Mouse (Mus musculus): ENCODE measurements around the gene Angptl8.

Gene Angptl8

DNA sequence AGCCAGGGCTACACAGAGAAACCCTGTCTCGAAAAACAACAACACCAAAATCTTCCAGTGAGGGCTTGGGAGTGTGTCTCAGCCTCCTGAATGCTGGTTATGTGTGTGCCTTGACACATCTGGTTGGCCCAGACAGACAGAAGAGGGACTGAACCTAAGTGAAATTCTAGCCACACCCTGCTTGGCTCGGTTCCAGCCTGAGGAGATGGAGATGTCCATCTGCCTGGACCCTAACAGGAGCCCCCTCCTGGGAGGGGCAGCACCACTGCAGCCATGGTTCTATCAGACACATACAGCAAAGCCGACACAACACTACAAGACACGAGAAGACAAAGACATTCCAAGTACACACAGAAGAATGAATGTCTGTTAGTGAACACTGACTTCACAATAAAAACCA, 17.2 kb upstream of the Angptl8 start:
- no peak for DNase-seq

DNA sequence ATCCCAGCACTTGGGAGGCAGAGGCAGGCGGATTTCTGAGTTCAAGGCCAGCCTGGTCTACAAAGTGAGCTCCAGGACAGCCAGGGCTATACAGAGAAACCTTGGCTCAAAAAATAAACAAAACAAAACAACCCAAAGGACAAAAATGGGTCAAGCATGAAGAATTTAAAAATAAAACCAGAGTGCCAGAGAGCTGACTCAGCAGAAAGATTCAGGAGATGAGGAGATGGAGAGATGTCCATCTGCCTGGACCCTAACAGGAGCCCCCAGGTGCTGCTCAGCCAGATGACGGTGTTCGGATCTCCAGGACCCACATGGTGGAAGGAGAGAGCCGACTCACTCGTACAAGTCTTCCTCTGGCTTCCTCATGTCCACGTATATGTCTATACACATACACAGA, 16.7 kb upstream of the Angptl8 start:
- no peak for DNase-seq

DNA sequence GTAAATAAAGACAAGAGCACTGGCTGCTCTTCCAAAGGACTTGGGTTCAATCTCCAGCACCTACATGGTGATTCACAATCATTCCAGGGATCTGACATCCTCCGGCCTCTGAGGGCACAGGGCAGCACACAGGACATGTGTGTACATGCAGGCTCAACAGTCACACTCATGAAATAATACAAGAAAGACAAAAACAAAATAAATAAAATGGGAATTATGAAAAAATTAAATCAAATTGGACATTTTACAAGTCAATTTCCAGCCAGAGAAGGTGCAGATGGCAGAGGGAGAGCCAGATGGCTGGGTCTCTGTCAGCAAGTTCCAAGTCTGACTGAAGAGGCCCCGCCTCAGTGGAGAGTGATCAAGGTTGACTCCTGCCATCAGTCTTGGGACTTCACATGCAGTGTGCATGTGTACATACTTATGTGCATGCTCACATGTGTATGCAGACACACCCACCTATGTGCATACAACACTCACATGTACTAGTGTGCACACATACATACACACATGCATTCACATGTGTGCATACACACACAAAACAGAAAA, 16.1 kb upstream of the Angptl8 start:
- DNase-seq = no peak

DNA sequence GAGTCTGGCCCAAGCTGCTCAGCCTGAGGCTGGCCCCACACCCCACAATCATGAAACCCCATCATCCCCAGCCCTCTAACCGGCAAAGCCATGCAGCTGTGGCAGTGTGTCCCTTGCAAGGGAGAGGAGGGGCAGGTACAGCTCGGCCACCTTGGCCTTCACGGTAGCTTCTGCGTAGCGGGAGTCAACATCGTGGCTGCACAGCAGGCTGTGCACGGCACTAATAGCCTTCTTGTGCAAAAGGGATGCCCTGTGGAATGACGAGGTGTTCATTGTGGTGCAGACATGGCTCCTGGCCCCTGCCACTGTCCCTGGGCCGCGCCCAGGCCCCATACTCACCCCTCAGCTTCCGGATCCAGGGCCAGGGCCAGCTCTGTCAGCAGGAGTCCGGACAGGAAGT, 15.1 kb upstream of the Angptl8 start:
- no peak for DNase-seq

DNA sequence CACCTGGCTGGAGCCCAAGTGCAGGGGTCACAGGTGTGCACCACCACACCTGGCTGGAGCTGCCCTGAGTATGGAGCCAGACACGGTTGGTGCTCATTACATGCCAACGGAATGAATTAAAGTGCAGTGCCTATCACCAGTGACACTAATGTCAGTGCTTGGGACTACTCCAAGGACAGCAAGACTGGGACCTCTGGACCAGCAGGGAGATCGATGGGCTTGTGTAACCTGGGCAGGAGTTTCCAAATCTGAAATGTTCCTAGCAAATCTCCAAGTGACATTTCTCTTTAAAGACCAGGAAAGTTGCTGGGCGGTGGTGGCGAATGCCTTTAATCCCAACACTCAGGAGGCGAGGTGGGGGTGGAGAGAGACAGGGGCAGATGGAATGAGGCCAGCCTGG, 12.6 kb upstream of the Angptl8 start:
- no peak for DNase-seq

DNA sequence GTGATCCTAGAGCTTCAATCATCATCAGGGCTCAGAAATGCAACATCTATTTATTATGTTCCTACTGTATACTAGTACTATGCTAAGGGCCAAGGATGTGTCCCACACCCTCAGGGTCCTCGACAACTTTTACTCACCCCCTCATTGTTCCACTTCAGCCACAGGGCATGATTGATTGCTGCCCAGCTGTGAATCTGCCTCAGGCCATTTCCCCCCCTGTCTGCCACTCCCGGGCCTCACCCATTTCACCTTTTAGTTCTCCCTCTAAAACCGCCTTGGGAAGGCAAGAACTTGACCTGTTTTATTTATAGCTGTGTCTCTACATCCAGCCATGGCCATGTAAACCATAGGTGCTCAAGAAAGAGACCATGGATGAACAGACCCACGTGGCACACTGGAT, 11.4 kb upstream of the Angptl8 start:
- no peak for DNase-seq

DNA sequence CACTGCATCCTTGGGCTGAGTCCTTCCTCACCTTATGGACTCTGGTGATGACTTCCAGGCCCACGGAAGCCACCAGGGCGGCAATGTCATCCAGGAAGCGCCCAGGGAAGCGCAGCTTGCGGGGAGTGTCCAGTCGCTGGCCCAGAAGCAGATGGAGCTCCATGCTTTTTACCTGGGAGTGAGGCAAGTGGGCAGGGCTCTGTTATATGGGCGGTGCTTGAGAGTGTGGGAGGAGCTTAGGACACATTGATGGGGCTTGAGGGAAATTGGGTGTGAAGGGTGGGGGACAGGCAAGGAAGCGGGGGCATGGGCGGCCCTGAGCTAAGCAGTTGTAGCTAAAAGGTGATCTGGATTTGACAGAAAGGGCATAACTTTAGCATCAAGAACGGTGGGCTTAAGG, 10.9 kb upstream of the Angptl8 start:
- DNase-seq = no peak

DNA sequence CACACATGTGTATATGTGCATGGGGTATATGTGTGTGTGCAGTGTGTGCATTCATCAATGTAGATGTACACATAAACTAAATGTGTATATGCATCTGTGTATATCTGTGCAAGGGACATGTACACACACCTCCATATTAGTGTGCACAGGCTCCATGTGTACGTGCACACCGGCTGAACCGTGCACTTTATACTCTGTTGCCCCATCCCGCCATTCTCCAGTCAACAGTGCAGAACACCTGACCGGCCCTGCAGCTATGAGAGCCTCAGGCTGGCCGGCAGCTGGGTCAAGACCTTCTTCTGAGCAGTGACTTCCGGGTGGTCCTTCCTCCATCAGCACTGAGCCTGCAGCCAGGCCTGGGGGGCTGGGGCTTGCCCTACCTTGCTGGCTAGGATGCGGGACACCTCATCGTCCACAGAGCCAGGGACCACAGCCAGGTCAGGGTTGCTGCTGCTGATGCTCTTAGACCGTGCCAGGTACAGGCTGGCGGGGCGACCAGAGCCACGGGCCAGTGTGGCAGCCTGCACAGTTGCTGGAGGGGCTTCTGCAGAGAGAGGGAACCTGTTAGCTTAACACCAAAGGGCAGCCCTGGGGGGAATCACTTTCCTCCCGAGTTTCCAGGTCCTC, 5.4 kb upstream of the Angptl8 start:
- no peak for DNase-seq

DNA sequence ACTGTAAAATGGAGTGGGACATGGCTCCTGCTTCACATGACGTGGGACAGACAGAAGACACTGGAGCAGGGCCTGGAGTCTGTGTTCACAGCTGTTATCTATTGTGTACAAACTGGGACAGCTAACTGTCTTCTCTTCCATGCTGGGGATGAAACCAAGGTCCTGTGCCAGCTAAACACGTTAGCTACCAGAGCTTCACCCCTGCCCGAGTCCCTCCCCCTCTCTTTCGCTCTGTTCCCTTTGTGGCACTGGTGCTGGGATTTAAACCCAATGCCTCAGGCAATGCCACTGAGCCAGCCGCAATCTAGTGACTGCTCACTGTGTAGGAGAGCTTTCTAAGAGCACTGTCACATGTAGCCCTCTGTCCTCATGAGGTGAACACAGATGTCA, 4.9 kb upstream of the Angptl8 start:
- no peak for DNase-seq

DNA sequence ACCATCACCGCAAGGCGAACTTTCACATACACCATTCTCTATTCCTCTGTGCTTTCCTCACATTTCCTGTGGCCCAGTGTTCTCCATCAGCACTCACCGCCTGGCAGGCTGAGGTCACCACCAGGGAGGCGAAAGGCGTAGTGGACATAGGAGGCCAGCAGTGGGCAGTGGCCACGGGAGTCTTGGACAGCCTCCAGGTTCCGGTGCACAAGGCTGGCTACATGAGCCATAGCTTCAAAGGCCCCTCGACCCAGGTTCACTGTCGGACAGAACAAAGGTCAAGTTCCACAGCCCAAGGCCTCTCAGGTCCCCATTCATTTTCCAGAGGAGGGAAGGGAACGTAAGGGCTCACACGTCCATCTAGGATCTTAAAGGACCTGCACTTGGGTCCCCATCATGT, 4.4 kb upstream of the Angptl8 start:
- DNase-seq = no peak

DNA sequence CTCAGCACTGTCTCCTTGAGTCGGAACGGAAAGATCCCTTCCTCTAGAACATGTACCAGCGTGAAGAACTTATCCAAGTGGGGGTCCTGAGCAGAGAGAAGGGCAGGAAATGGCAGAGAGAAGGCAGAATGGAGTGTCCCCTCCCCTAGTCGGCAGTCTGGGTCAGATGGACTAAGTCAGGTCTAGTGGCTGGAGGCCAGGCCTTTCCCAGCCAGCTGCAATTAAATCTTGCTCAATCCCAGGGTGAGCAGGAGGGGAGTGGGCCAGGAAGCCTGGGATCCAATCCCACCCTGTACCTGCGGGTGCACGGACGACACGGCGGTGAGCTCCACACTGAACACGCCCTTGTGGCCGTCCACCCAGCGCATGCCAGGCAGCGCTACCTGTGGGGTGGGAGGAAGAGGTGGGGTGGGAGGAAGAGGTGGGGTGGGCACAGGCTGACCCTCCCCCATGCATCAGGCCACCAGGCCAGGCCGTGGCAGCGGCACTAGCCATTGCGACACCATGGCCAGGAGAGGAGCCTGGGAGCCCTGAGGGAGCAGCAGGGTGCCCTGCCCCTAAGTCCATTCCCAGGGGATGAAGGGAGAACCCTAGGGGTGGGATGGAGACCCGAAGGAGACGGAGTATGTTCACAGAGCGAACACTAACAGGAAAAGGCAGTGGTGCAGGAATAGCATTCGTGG, 3.6 kb upstream of the Angptl8 start:
- DNase-seq = no peak

DNA sequence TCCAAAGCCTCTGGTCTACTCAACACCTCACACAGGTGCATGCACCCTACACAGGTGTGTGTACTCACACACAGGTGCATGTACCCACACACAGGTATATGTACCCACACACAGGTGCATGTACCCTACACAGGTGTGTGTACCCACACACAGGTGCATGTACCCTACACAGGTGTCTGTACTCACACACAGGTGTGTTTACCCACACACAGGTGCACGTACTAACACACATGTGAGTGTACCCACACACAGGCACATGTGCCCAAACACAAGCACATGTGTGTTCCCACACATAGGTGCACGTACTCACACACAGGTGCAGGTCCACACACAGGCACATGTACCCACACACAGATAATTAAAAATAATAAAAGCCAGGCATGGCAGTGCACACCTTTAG, 2.4 kb downstream of the Angptl8 start:
- DNase-seq = no peak

DNA sequence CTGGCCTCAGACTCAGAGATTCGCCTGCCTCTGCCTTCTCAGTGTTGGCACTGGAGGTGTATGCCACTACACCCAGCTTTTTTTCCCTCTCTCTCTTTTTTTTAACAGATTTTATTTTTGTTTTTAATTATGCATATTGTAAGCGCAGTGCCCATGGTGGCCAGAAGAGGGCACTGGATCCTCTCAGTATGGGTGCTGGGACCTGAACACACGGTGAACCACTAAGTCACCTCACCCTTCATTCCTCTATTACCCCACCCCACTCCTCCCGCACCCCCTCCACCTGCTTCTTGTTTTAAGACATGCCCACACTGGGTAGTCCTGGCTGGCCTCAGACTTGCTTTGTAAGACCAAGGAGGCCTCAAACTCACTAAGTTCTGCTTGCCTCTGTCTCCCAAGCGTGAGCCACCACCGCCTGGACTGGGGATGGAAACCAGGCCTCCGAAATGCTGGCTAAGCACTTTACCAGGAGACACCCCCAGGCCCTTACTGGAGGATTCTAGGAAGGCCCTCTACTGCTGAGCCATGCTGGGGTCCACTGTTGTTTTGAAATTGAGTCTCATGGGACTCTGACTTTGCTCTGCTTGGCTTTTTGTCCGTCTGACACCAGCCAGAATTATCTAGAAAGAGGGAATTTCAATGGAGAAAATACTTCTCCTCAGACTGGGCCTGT, 4.9 kb downstream of the Angptl8 start:
- DNase-seq = peak in 1 of 2 experiments; percentile 43

DNA sequence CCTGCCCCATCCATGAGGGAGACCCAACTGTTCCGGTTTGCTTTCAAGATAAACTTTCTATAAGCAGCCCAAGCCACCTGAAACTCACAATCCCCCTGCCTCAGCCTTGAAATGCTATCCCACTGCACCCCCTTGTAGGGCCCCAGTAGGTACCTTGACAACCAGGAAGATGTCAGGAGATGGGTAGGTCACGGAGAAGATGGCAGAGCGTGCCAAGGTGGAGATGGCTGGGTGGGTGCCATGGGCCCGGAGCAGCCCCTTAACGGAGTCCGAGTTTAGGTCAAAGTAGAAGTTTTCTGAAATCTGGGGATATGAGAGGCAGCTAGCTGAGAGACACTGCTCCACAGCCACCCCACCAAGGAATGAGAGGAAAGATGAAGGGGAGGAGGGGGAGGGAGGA, 6.0 kb downstream of the Angptl8 start:
- no peak for DNase-seq

DNA sequence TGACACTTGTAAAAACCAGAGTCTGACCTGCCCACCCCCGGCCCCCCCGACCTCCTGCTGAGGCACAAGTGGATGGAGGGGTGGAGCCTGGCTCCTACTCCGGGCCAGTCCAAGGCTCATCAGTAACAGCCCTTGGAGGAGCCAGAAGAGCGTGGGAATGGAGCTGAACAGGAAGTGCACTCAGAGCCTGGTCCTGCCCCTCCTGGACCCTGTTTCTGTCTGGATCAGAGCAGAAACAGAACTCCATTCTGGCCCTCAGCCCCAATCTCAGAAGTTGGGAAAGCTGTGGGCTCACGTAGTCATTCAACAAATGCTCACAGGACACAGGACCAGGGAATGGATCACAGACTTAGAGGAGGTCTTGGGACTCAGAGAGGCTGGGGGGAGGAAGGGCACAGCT, 7.1 kb downstream of the Angptl8 start:
- no peak for DNase-seq

DNA sequence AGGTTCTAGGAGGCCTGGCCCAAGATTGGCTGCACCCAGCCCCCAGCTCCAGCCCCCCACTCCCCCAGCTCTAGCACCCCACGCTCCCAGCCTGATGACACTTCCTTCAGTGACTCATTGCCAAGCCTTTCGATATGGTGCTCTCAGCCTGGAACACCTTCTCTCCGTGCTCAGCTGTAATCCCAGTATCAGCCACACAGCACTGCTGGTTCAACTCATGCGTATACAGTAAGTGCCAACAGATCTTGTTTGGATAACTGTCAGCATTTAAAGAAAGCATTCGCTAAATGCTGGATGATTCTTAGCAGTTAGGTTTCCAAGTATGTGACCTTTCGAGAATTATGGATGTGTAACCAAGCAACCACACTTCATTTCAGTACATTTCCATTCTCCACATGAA, 7.8 kb downstream of the Angptl8 start:
- DNase-seq = no peak

DNA sequence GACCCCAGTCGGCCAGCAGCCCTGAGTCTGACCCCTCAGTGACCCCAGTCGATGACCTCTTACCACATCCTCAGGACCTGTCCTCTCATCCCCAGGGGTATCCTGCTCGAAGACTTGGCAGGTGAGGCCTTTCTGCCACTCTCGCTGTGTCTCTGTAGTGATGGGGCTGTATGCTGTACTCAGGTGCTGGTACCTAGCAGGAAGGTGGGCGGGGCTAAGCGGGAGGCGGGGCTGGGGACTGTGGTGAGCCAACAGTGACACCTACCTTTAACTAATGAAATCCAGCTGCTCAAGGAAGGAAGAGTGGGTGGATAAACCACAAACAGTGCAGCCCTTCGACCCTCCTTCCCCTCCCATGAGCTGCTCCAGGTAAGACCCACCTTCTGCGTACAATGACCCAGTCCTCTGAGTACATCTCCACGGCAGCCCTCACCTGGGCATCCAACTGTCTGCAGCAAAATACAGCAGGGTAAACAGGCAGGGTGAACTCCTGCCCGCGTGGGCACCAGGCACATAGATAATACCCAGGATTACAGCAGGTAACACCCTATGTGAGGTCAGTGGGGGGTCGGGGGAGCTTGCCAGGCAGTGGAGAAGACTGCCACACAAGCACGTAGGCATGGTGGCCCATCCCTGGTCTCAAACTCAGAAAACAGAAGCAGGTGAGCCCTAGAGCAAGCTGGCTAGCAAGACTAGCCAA, 10.2 kb downstream of the Angptl8 start:
- no peak for DNase-seq

DNA sequence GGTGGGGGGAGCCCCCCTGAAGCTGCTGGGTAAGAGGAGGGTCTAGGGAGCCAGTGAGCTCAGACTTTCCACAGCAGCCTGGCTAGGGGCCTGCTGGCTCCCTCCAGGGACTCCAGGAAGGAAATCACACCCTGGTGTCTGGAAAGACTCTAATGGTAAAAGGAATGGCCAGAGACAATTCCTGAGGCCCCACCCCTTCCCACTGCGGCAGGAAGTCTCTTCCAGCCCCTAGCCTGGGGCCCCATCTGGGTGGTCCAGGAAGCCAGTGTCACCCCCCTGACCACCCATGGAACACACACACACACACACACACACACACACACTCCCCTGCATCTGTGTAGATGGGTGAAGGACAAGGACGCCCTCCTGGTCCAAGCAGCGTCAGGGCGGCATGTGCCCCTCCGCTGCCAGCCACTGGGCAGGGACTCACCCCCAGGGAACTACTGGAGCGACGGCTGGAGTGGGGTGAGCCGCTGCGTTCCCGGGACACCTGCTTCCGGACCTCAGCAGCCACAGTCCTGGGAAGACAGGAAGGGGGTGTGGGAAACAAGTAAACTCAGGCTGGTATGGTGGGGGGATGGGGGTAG, 11.5 kb downstream of the Angptl8 start:
- DNase-seq = no peak

DNA sequence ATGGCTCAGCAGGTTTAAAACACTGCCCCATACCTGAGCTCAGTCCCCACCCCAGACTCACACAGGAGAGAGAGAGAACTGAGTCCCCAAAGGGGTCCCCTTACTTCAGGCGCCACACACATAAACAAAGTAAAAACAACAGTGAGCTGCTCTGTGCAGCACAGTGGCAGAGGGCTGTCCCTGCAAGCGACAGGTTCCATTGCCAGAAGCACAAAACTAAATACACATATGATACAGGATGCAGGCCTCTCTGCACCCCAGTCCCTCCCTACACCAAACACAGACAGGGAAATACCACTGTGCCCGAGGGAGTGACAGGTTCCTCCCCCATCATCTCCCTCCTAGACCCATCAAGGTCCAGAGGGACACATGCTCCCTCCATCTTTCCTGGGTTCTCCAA, 12.1 kb downstream of the Angptl8 start:
- no peak for DNase-seq

DNA sequence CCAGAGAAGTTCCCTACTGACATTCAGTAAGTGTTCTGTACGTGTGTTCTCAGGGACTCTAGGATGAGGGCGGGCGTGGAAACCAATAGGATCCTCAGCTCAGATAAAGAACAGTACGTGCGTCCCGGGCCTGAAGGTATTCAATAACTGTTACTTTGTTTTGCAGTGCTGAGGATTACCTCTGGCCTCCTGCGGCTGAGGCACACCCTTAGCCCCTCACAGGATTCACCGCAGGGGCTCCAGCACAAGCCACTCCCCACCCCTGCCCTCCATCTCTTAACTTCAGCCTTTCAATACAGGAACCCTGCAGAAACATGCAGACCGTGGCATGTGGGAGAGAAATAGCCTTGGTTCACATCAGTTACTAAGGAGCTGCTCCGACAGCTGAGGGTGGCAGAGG, 12.6 kb downstream of the Angptl8 start:
- DNase-seq = no peak

DNA sequence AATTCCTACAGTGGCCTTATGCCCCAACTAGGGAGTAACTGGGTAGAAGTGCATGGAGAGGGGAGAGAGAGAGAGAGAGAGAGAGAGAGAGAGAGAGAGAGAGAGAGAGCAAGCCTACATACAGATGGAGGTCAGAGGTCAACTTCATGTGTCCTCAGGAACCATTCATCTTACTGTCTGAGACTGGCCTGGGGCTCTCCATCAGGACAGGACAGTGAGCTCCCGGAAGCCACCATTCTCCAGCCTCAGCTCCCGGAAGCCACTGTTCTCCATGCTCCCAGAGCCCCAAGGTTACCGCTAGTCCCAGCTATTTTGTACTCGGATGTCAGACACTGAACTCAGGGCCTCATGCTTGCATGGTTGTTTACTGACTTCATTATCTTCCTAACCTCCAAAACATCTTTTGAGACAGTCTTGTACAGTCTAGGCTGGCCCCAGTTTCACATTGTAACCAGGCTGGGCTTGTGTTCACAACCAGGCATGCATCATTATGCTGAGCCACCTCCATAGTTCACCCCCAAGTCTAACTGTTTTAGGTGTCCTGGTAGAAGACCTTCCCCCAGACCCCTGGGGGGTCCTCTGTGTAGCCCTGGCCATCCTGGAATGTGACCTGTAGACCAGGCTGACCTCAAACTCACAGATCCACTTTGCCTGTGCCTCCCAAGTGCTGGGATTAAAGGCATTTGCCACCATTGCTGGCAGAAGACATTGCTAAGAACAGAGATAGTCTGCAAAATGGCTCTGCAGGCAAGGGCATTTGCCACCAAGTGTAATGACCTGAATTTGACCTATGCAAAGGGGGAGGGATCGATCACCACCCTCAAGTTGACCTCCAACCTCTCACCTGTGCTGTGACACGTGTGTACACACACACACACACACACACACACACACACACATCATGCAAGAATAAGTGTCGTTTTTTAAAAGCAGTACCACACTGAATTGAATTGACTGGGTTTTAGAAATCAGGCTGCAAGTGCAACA, 14.7 kb downstream of the Angptl8 start:
- DNase-seq = no peak

DNA sequence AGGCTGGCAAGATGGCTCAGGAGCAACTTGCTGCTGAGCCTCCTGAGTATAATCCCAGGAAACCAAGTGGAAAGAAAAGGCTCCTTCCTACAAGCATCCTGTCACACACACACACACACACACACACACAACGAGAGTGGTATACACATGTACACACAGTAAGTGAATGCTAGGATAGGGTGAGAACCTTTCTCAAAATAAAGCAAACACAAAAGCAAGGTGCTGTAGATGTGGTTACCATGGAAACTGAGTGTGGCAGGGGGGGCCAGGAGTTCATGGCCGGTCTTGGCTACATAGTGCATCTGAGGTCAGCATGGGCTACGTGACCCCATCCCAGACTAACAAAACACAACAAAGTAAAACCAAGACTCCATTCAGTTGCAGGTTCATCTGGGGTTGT, 15.8 kb downstream of the Angptl8 start:
- no peak for DNase-seq

Measured in spleen, adult 18-20 months (tissue).